Mouse (Mus musculus) embryonic facial prominence, embryonic 13.5 days (tissue): ENCODE measurements at regions not wholly inside any gene's neighbourhood (a gene's known extent, or its start where the extent isn't known, plus 50 kb on each side); places are given as distances from the start of the nearest gene placed in this dataset.
"Not testable (repeated sequence)": the region's sequence is repeated elsewhere in the genome, so short reads cannot be mapped to it uniquely, and the experiment has no call there.

ENCODE experiments used
- ATAC-seq: fragments of 200-750 bp; cut with Nextera tagmentation; 2 replicates; pipeline ENCODE4 v1.8.0; 2017; ENCODE audit warnings: low read depth; ENCODE audit not compliant: insufficient number of reproducible peaks, insufficient read depth, low FRiP score, low TSS enrichment
- H3K27ac ChIP-seq: fragments of 300-500 bp; sonication (generic); 2 replicates; pipeline ENCODE4 v1.5.1; 2015; ENCODE audit warnings: moderate library complexity, mild to moderate bottlenecking, inconsistent platforms
- H3K27me3 ChIP-seq: fragments of 300-500 bp; sonication (generic); 2 replicates; pipeline ENCODE4 v1.6.1; 2015; ENCODE audit warnings: mild to moderate bottlenecking, inconsistent platforms
- H3K36me3 ChIP-seq: fragments of 300-500 bp; sonication (generic); 2 replicates; pipeline ENCODE4 v1.6.1; 2015; ENCODE audit warnings: mild to moderate bottlenecking, inconsistent platforms
- H3K4me1 ChIP-seq: fragments of 300-500 bp; sonication (generic); 2 replicates; pipeline ENCODE4 v1.6.1; 2015; ENCODE audit warnings: inconsistent platforms
- H3K4me2 ChIP-seq: fragments of 300-500 bp; sonication (generic); 2 replicates; pipeline ENCODE4 v1.6.1; 2015; ENCODE audit warnings: moderate library complexity, mild to moderate bottlenecking, inconsistent platforms
- H3K4me3 ChIP-seq: fragments of 300-500 bp; sonication (generic); 2 replicates; pipeline ENCODE4 v1.5.1; 2015; ENCODE audit warnings: mild to moderate bottlenecking, inconsistent platforms
- H3K9ac ChIP-seq: fragments of 300-500 bp; sonication (generic); 2 replicates; pipeline ENCODE4 v1.6.1; 2015; ENCODE audit warnings: mild to moderate bottlenecking, inconsistent platforms
- H3K9me3 ChIP-seq: fragments of 300-500 bp; sonication (generic); 2 replicates; pipeline ENCODE4 v1.6.1; 2016; ENCODE audit warnings: inconsistent platforms
- WGBS: fragments of 180-500 bp; shearing (Covaris S2); methylation state at CpG from one replicate; pipeline ENCODE4 v1.1.7; 2015; ENCODE audit warnings: mixed read lengths; 5-methylcytosine and 5-hydroxymethylcytosine counted together

DNA sequence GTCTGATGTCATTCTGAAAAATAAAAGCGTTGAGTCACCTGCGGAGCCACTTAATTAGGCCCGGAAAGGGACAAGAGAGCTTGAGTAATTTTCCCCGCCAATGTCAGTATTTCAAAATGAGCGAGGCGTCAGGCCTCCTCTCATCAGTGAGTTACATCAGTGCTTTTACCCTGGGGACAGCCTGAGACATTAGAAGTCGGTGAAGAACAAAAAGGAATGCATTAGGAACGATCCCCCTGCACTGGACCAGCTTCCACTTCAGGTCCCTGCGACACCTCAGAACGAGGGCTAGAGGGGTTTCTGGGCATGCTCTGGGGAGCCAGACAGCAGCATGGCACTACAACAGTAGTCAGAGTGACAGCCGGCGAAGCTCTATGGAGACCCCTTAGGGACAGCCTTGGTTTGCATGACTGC lies 162.3 kb downstream of the Bcl2l11 start:
- Histone ChIP-seq H3K27ac (no peak overlapping the region), H3K4me1 (peaks cover 16% of the 10 kb centered on the region), H3K9ac (no peak overlapping the region), H3K4me2 (no peak overlapping the region), H3K27me3 (no peaks in the 10 kb centered on the region), H3K9me3 (peaks cover 6% of the 10 kb centered on the region), H3K36me3 (no peaks in the 10 kb centered on the region), H3K4me3 (no peak overlapping the region)
- WGBS: 35% methylated on average over 12 of the region's 12 CpGs
- ATAC-seq: no peak

DNA sequence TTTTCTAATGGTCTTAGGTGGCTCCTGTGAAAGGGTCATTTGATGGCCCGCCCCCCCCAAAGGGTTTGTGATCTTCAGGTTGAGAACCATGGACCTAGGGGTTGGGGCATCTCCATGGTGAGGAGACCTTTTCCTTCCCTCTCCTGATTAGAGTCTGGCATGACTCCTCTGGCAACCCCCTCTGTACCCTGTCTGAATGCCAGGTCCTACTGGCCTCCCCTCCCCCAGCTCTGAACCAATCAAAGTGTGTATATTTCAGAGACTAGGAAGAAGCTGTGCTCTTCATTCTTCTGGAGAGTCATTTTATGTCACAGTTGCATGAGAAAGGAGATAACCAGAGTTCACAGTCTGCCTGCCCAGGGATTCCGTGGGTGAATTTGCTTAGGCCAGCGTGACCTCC lies 164.8 kb downstream of the Bcl2l11 start:
- H3K4me2 ChIP-seq: no peak overlapping the region
- no peak for ATAC-seq
- H3K9me3 ChIP-seq: peaks cover 6% of the 10 kb centered on the region

GRCm38 (mm10) chr2:128294610-128295009 lies 168.8 kb downstream of the Bcl2l11 start:
- Histone ChIP-seq H3K36me3 (no peaks in the 10 kb centered on the region), H3K27me3 (no peaks in the 10 kb centered on the region), H3K9me3 (peaks cover 6% of the 10 kb centered on the region), H3K4me3 (no peak overlapping the region), H3K27ac (no peak overlapping the region), H3K9ac (no peak overlapping the region), H3K4me1 (peaks cover 17% of the 10 kb centered on the region; the same call in 1 of the 2 replicates), H3K4me2 (no peak overlapping the region)
- ATAC-seq: no peak
- 63% methylated on average over 3 of the region's 3 CpGs for WGBS

More for the DNA sequence above, 164.8 kb downstream of the Bcl2l11 start:
- WGBS: 92% methylated on average over 3 of the region's 3 CpGs
- no peak overlapping the region for H3K9ac ChIP-seq
- no peak overlapping the region for H3K4me3 ChIP-seq
- H3K4me1 ChIP-seq: peaks cover 13% of the 10 kb centered on the region
- H3K27ac ChIP-seq: no peak overlapping the region
- no peaks in the 10 kb centered on the region for H3K27me3 ChIP-seq
- H3K36me3 ChIP-seq: no peaks in the 10 kb centered on the region

DNA sequence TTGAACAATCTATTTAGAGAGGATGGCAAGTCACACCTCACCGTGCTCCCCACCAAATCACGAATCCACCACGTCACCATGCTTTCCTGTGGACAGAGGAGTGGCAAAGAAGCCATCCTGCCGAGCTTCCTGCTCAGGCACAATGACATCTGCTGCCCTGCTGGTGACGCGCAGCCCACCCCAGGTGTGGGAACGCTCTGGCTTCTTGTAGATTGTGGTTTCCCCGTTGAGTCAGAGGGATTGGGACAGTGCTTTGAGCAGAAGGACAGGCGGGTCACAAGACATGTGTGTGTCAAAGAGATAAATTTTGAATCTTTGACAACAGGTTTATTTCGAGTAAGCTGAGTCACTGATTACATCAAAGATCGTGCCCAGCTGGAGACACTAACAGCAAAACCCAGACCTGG lies 169.2 kb downstream of the Bcl2l11 start:
- no peak overlapping the region for H3K4me3 ChIP-seq
- H3K4me2 ChIP-seq: no peak overlapping the region
- WGBS: 79% methylated on average over 11 of the region's 11 CpGs
- ATAC-seq: no peak
- H3K36me3 ChIP-seq: no peaks in the 10 kb centered on the region
- no peak overlapping the region for H3K9ac ChIP-seq
- no peaks in the 10 kb centered on the region for H3K27me3 ChIP-seq
- H3K4me1 ChIP-seq: peaks cover 17% of the 10 kb centered on the region; the same call in 1 of the 2 replicates
- H3K27ac ChIP-seq: no peak overlapping the region
- H3K9me3 ChIP-seq: peaks cover 6% of the 10 kb centered on the region

GRCm38 (mm10) chr2:128295726-128296234 lies 169.9 kb downstream of the Bcl2l11 start:
- H3K4me3 ChIP-seq: no peak overlapping the region
- peaks cover 6% of the 10 kb centered on the region for H3K9me3 ChIP-seq
- no peak for ATAC-seq
- H3K4me2 ChIP-seq: no peak overlapping the region
- no peaks in the 10 kb centered on the region for H3K36me3 ChIP-seq
- no peak overlapping the region for H3K9ac ChIP-seq
- H3K4me1 ChIP-seq: peaks cover 17% of the 10 kb centered on the region; the same call in 1 of the 2 replicates
- H3K27ac ChIP-seq: no peak overlapping the region
- 62% methylated on average over 3 of the region's 3 CpGs for WGBS
- H3K27me3 ChIP-seq: no peaks in the 10 kb centered on the region

DNA sequence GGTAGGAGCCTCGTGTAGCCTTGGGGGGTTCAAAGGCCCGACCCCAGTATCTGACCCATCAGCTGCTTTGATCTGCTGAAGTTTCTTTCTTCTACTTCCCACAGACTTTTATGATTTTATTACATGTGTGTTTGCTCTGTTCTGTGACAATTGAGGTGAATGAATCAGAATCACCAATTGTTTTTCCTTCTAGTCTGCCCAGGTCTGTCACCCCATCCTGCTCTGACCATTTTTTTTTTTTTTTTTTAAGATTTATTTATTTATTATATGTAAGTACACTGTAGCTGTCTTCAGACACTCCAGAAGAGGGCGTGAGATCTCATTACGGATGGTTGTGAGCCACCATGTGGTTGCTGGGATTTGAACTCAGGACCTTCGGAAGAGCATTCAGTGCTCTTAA lies 170.6 kb downstream of the Bcl2l11 start:
- not testable (repeated sequence) for H3K4me3 ChIP-seq, H3K27ac ChIP-seq, H3K27me3 ChIP-seq, H3K4me2 ChIP-seq, H3K36me3 ChIP-seq, ATAC-seq, H3K9ac ChIP-seq, H3K9me3 ChIP-seq
- WGBS: 68% methylated on average over 5 of the region's 5 CpGs
- peaks cover 19% of the 10 kb centered on the region for H3K4me1 ChIP-seq

- H3K27me3 ChIP-seq: no peaks in the 10 kb centered on the region
- WGBS: 34% methylated on average over 5 of the region's 5 CpGs
- H3K4me1 ChIP-seq: peaks cover 24% of the 10 kb centered on the region
- H3K4me2 ChIP-seq: no peak overlapping the region
- H3K36me3 ChIP-seq: no peaks in the 10 kb centered on the region
- H3K27ac ChIP-seq: no peak overlapping the region
- no peak overlapping the region for H3K9ac ChIP-seq
- ATAC-seq: no peak
- H3K9me3 ChIP-seq: no peaks in the 10 kb centered on the region
- no peak overlapping the region for H3K4me3 ChIP-seq
These were observed 171.1 kb downstream of the Bcl2l11 start for GRCm38 (mm10) chr2:128296897-128297296.

- H3K36me3 ChIP-seq: no peaks in the 10 kb centered on the region
- no peak overlapping the region for H3K4me3 ChIP-seq
- no peaks in the 10 kb centered on the region for H3K27me3 ChIP-seq
- H3K4me1 ChIP-seq: peaks cover 28% of the 10 kb centered on the region
- H3K9me3 ChIP-seq: no peaks in the 10 kb centered on the region
- WGBS: 36% methylated on average over 5 of the region's 5 CpGs
- no peak overlapping the region for H3K27ac ChIP-seq
- H3K9ac ChIP-seq: no peak overlapping the region
- no peak for ATAC-seq
- no peak overlapping the region for H3K4me2 ChIP-seq
These were observed 172.0 kb downstream of the Bcl2l11 start for GRCm38 (mm10) chr2:128297821-128298220.

DNA sequence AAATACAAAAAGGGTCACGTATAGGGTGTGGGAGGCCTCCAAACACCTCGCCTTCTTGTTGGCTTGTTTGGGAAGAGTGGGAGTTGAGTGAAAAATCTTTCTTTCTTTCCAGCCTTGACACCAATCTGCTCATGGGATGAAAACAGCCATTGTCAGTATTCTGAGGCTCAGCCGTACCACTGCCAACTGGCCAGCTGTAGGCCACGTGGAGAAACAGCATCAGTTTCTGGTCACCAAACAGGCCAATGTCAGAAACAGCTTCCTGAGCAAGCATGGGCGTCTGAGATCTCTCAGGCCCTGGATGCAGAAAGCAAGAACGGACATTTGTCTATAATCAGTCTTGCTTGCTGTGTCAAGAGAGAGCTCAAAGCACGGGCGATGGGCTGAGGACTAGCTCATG lies 173.2 kb downstream of the Bcl2l11 start:
- Histone ChIP-seq H3K4me3 (no peak overlapping the region), H3K27ac (no peak overlapping the region), H3K4me1 (peaks cover 24% of the 10 kb centered on the region), H3K36me3 (no peaks in the 10 kb centered on the region), H3K27me3 (no peaks in the 10 kb centered on the region), H3K9me3 (no peaks in the 10 kb centered on the region), H3K9ac (no peak overlapping the region), H3K4me2 (no peak overlapping the region)
- ATAC-seq: no peak
- 88% methylated on average over 8 of the region's 8 CpGs for WGBS

DNA sequence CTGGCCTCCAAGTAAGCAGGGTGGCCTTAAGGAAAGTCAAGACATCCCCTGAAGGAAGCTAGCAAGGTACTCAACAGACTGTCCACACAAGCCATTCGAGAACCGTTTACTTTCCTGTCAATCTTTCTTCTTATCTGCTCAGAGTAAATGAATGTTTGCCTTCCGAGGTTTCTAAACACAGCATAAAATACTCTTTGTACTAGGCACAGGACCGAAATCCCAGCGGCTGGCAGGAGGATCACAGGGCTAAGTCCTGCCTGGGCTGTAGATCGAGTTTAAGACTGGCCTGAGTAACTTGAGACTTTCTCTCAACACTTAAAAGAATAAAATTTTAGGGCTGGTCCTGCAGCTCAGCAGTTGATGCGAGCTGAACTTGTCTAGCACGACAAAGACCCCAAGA lies 175.9 kb downstream of the Bcl2l11 start:
- Histone ChIP-seq H3K9me3 (no peaks in the 10 kb centered on the region), H3K4me3 (no peak overlapping the region), H3K4me1 (peaks cover 25% of the 10 kb centered on the region), H3K27ac (no peak overlapping the region), H3K9ac (no peak overlapping the region), H3K4me2 (no peak overlapping the region), H3K36me3 (no peaks in the 10 kb centered on the region), H3K27me3 (no peaks in the 10 kb centered on the region; the same call in 1 of the 2 replicates)
- no peak for ATAC-seq
- WGBS: 13% methylated on average over 8 of the region's 8 CpGs

DNA sequence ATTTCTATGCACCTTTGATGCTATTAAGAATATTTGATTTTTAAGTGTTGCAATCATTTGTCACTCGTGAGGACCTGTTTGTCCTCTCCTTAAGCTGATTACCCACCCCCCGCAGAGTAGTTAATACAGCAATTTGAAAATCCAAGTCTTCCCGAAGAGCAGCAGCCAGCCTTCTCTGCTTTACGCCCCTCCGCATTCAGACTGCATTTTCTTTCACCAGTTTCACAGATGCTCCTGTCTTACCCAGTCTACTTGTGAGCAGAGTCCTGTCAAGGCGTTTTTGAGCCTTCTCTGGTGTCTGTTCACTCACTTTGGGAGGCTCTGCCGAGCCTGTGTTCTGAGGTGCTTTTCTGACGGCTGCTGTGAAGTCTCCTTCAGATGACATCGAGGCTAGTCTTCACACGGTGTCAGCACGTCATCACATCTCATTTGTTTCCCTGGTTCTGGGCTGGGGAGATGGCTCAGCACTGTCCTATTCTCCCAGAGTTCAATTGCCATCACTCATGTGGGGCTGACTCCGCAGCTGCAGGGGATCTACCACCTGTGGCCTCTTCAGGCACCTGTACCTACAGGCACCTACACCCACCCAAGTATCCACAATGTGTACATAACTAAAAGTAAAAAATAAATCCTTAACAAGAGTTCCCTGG lies 178.3 kb downstream of the Bcl2l11 start:
- H3K4me3 ChIP-seq: no peak overlapping the region
- H3K27me3 ChIP-seq: peaks cover 1% of the 10 kb centered on the region; the same call in 1 of the 2 replicates
- no peak for ATAC-seq
- H3K4me1 ChIP-seq: peaks cover 17% of the 10 kb centered on the region
- H3K36me3 ChIP-seq: no peaks in the 10 kb centered on the region
- H3K27ac ChIP-seq: no peak overlapping the region
- H3K9ac ChIP-seq: no peak overlapping the region
- no peak overlapping the region for H3K4me2 ChIP-seq
- 17% methylated on average over 12 of the region's 12 CpGs for WGBS
- no peaks in the 10 kb centered on the region for H3K9me3 ChIP-seq

DNA sequence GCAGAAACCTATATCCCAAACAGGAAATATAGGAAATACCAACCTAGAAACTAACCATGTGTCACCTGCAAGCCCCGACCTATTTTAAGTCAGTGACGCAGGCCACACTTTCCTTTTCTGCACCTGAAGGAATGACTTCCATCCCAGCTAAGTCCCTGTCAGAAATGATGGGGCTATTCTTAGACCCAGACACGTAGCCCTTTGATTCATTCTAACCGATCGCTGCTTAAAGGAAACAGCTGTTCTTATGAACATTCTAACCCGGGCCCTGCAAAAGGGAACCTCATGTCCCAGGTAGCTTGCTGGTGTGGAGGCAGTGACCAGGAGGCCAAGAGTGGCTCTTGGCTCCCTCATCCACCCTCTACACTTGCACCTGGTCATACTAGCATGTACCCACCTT lies 180.9 kb downstream of the Bcl2l11 start:
- H3K36me3 ChIP-seq: no peaks in the 10 kb centered on the region
- no peak overlapping the region for H3K9ac ChIP-seq
- H3K9me3 ChIP-seq: no peaks in the 10 kb centered on the region
- no peak overlapping the region for H3K4me2 ChIP-seq
- no peak overlapping the region for H3K4me3 ChIP-seq
- peaks cover 3% of the 10 kb centered on the region; the same call in 1 of the 2 replicates for H3K27me3 ChIP-seq
- H3K27ac ChIP-seq: no peak overlapping the region
- WGBS: 49% methylated on average over 6 of the region's 6 CpGs
- peaks cover 29% of the 10 kb centered on the region for H3K4me1 ChIP-seq
- no peak for ATAC-seq
